Mouse (Mus musculus) liver, adult (tissue): ENCODE results near the gene Btbd35f18.
"Not testable (repeated sequence)": the region's sequence is repeated elsewhere in the genome, so short reads cannot be mapped to it uniquely, and the experiment has no call there.

Experiments
- GATA4 ChIP-seq: IDR thresholded peaks from 2 replicates; pipeline ENCODE4 v1.6.1; 2014; ENCODE audit warnings: mild to moderate bottlenecking, low read length; ENCODE audit not compliant: insufficient replicate concordance

The Btbd35f18 gene

DNA sequence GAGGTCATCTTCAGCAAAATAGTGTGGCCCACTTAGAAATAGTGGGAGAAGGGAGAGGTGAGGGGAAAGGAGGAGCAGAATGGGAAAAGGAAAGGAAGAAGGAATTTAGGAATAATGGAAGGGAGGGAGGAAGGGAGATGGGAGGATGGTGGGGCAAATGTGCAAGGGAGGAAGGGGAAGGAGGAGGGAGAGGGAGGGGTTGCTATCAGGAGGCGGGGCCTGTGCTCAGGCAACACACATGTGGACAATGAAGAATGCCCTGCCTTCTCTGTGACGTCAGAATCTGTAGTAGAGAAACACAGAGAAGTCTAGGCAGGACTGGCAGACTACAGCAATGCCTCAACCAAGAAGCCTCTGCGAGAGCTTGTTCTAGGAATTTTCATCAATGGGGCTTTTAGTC is at the start of gene Btbd35f18:
Btbd35f18 (plus strand) TSS at position 301 of the 400 bp plus-strand sequence.
- not testable (repeated sequence) for TF ChIP-seq GATA4
